Mouse (Mus musculus): ENCODE measurements at regions not wholly inside any gene's neighbourhood (a gene's known extent, or its start where the extent isn't known, plus 50 kb on each side); places are given as distances from the start of the nearest gene placed in this dataset.

DNA sequence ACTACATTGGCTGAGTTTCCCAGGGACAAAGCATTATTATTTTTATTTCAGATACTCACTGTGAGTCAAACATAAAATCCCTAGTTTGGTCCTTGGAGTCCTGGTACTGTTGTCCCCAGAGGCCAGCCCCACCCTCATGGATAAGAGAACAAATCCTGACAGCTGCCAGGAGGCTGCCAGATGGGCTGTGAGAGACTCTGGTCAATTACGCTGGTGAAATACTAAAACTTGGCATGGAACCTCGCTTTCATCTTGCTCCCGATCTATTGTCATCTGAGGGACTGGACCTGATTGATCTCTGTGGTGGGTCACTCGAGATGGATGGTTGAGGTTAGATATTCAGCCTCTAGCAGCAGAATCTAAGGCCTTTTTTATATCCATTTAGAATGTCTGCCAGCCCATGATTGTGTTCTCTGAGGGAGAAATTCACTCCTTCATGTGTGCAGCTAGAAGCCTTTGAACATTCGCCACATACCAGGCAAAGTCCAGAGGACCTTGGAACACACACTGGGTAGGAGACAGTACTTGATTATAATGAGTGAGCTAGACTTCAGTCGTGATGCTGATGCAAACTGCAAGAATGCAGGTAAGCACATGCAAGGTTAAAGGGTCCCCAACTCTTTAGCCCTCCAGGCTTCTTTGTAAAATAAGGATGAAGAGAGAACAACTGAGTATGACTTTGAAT, 95.4 kb upstream of the Sox11 start:
- TF ChIP-seq CTCF (conservative IDR thresholded peaks at IDR 0.05; ENCODE audit: insufficient read depth, insufficient read length, low read depth, low read length) (no peak), POLR2A (IDR thresholded peaks at IDR 0.05; ENCODE audit: low read depth, low read length) (no peak)
